Mouse (Mus musculus) kidney, embryonic 16.5 days (tissue): ENCODE data around the gene Sytl3. TPM values are rescaled to one million over a fixed set of nuclear protein-coding genes. Genes with fewer than 3 reads are reported as not detected.
A peak's percentile ranks its signal among the peaks of the same experiment; 100 is the strongest.
"Not testable (repeated sequence)": the region's sequence is repeated elsewhere in the genome, so short reads cannot be mapped to it uniquely, and the experiment has no call there.

ENCODE experiments used
- ATAC-seq: fragments of 200-750 bp; cut with Nextera tagmentation; 2 replicates; pipeline ENCODE4 v1.8.0; 2017; ENCODE audit warnings: moderate TSS enrichment; ENCODE audit not compliant: low FRiP score, low TSS enrichment
- H3K27ac ChIP-seq: fragments of 300-500 bp; sonication (generic); 2 replicates; pipeline ENCODE4 v1.5.1; 2014; ENCODE audit warnings: low read length
- H3K27me3 ChIP-seq: fragments of 300-500 bp; sonication (generic); 2 replicates; pipeline ENCODE4 v1.6.1; 2014; ENCODE audit warnings: low read length, control low read depth, mixed read lengths; ENCODE audit not compliant: insufficient read depth
- H3K36me3 ChIP-seq: fragments of 300-500 bp; sonication (generic); 2 replicates; pipeline ENCODE4 v1.6.1; 2014; ENCODE audit warnings: low read length, control low read depth, mixed read lengths; ENCODE audit not compliant: insufficient read depth
- H3K4me1 ChIP-seq: fragments of 300-500 bp; sonication (generic); 2 replicates; pipeline ENCODE4 v1.6.1; 2014; ENCODE audit warnings: low read length, control low read depth, mixed read lengths; ENCODE audit not compliant: insufficient read depth
- H3K4me2 ChIP-seq: fragments of 300-500 bp; sonication (generic); replicated peaks from 2 replicates; pipeline ENCODE4 v1.6.1; 2014; ENCODE audit warnings: low read depth, low read length
- H3K4me3 ChIP-seq: fragments of 300-500 bp; sonication (generic); 2 replicates; pipeline ENCODE4 v1.5.1; 2014; ENCODE audit warnings: mild to moderate bottlenecking, low read length
- H3K9ac ChIP-seq: fragments of 300-500 bp; sonication (generic); replicated peaks from 2 replicates; pipeline ENCODE4 v1.6.1; 2014; ENCODE audit warnings: low read length
- H3K9me3 ChIP-seq: fragments of 300-500 bp; sonication (generic); 2 replicates; pipeline ENCODE4 v1.6.1; 2016; ENCODE audit warnings: low read length, control low read depth
- WGBS: fragments of 180-500 bp; shearing (Covaris S2); extraction: QIAGEN DNeasy Blood & Tissue Kit; methylation state at CpG from one replicate; pipeline ENCODE4 v1.1.7; 2014; 5-methylcytosine and 5-hydroxymethylcytosine counted together
- polyA plus RNA-seq: library from polyadenylated mRNA; unstranded; fragments of >200 nt; fragmentation: Nextera tagmentation; extraction: Ambion mirVana; gene quantifications from 2 replicates; pipeline ENCODE4 v1.2.1, GENCODE M21; 2015

Gene Sytl3
- polyA plus RNA-seq, 1 experiment from 2014 or later = 1.2 TPM

- ATAC-seq, H3K4me3 ChIP-seq: not testable (repeated sequence)
- 93% methylated on average over 2 of the region's 4 CpGs for WGBS
These were observed 27.5 kb downstream of the Sytl3 start for GRCm38 (mm10) chr17:6686299-6686971.

GRCm38 (mm10) chr17:6689344-6689743 lies 30.5 kb downstream of the Sytl3 start:
- WGBS = 97% methylated on average over 2 of the region's 4 CpGs
- H3K36me3 ChIP-seq, H3K4me3 ChIP-seq, H3K4me2 ChIP-seq, H3K9me3 ChIP-seq, H3K27ac ChIP-seq, ATAC-seq, H3K9ac ChIP-seq, H3K27me3 ChIP-seq, H3K4me1 ChIP-seq: not testable (repeated sequence)

More at GRCm38 (mm10) chr17:6686299-6686971, 27.5 kb downstream of the Sytl3 start:
- H3K4me2 ChIP-seq, H3K27ac ChIP-seq, H3K36me3 ChIP-seq, H3K9ac ChIP-seq, H3K9me3 ChIP-seq, H3K4me1 ChIP-seq, H3K27me3 ChIP-seq: not testable (repeated sequence)

- ATAC-seq, H3K36me3 ChIP-seq, H3K4me3 ChIP-seq, H3K9ac ChIP-seq, H3K9me3 ChIP-seq, H3K27ac ChIP-seq, H3K4me1 ChIP-seq, H3K27me3 ChIP-seq, H3K4me2 ChIP-seq: not testable (repeated sequence)
- WGBS = 17% methylated on average over 2 of the region's 2 CpGs
These were observed 32.7 kb downstream of the Sytl3 start for GRCm38 (mm10) chr17:6691596-6691995.

- not testable (repeated sequence) for H3K9ac ChIP-seq, H3K4me3 ChIP-seq, H3K36me3 ChIP-seq, H3K4me1 ChIP-seq, ATAC-seq, H3K27me3 ChIP-seq, H3K4me2 ChIP-seq, H3K27ac ChIP-seq, H3K9me3 ChIP-seq
- WGBS = 74% methylated on average over 9 of the region's 9 CpGs
These were observed 36.8 kb downstream of the Sytl3 start for GRCm38 (mm10) chr17:6695712-6696111.

- not testable (repeated sequence) for H3K36me3 ChIP-seq, H3K4me2 ChIP-seq, H3K27ac ChIP-seq, H3K4me3 ChIP-seq, H3K9ac ChIP-seq, H3K9me3 ChIP-seq, H3K4me1 ChIP-seq, H3K27me3 ChIP-seq, ATAC-seq
- 57% methylated on average over 7 of the region's 8 CpGs for WGBS
These were observed 37.6 kb downstream of the Sytl3 start for GRCm38 (mm10) chr17:6696521-6696920.

- peak; percentile 69; the same call in 1 of the 2 replicates for ATAC-seq
- H3K9ac ChIP-seq, H3K36me3 ChIP-seq, H3K9me3 ChIP-seq, H3K4me2 ChIP-seq, H3K4me1 ChIP-seq, H3K27ac ChIP-seq, H3K4me3 ChIP-seq, H3K27me3 ChIP-seq: not testable (repeated sequence)
- 49% methylated on average over 2 of the region's 4 CpGs for WGBS
These were observed 38.4 kb downstream of the Sytl3 start for GRCm38 (mm10) chr17:6697224-6697775.

GRCm38 (mm10) chr17:6699502-6699901 lies 40.6 kb downstream of the Sytl3 start:
- not testable (repeated sequence) for H3K27ac ChIP-seq, H3K4me1 ChIP-seq, H3K27me3 ChIP-seq, H3K4me2 ChIP-seq, H3K9me3 ChIP-seq, ATAC-seq, H3K36me3 ChIP-seq, H3K4me3 ChIP-seq, H3K9ac ChIP-seq
- WGBS = 90% methylated on average over 8 of the region's 9 CpGs

GRCm38 (mm10) chr17:6700077-6700476 lies 41.2 kb downstream of the Sytl3 start:
- H3K36me3 ChIP-seq, H3K4me1 ChIP-seq, H3K9ac ChIP-seq, ATAC-seq, H3K4me2 ChIP-seq, H3K9me3 ChIP-seq, H3K27ac ChIP-seq, H3K4me3 ChIP-seq, H3K27me3 ChIP-seq: not testable (repeated sequence)
- 69% methylated on average over 3 of the region's 7 CpGs for WGBS

- H3K36me3 ChIP-seq, H3K9ac ChIP-seq, H3K4me1 ChIP-seq, H3K27me3 ChIP-seq, H3K9me3 ChIP-seq, H3K27ac ChIP-seq, H3K4me3 ChIP-seq, H3K4me2 ChIP-seq, ATAC-seq: not testable (repeated sequence)
- WGBS = 66% methylated on average over 2 of the region's 8 CpGs
These were observed 43.8 kb downstream of the Sytl3 start for GRCm38 (mm10) chr17:6702625-6703221.
